In genomic region chr3:101211936-101212335, GRCm38 (mm10) we compare ENCODE assay signal across 8 mouse cellular contexts.
DNase-seq lines count a peak whose midpoint lies in the region; ATAC-seq lines count a peak whose summit lies in the region.

No protein-coding gene starts in this region.

- H3K36me3 ChIP-seq in heart, embryonic 10.5 days = no peaks in the 10 kb centered on the region
- H3K36me3 ChIP-seq in forebrain, embryonic 16.5 days (ENCODE audit: control insufficient read depth, insufficient read depth) = no peaks in the 10 kb centered on the region

- no peaks in the 10 kb centered on the region for H3K9me3 ChIP-seq in heart, embryonic 10.5 days
- H3K9me3 ChIP-seq in forebrain, embryonic 16.5 days (ENCODE audit: control insufficient read depth, low read length) = no peaks in the 10 kb centered on the region

- peaks cover 28% of the 10 kb centered on the region for H3K4me1 ChIP-seq in heart, embryonic 10.5 days
- peaks cover 18% of the 10 kb centered on the region for H3K4me1 ChIP-seq in forebrain, embryonic 16.5 days (replicated peaks; ENCODE audit: control insufficient read depth, insufficient read depth, low read length)

- H3K27ac ChIP-seq in heart, embryonic 10.5 days = peak overlapping the region; percentile 67
- no peak overlapping the region; the same call in 1 of the 2 replicates for H3K27ac ChIP-seq in forebrain, embryonic 16.5 days (ENCODE audit: low read length)

- no peak overlapping the region for H3K4me3 ChIP-seq in heart, embryonic 10.5 days
- no peak overlapping the region for H3K4me3 ChIP-seq in forebrain, embryonic 16.5 days (replicated peaks; ENCODE audit: low read length)

- no peaks in the 10 kb centered on the region for H3K27me3 ChIP-seq in heart, embryonic 10.5 days (ENCODE audit: insufficient read depth, poor library complexity, severe bottlenecking)
- H3K27me3 ChIP-seq in forebrain, embryonic 16.5 days (replicated peaks; ENCODE audit: control insufficient read depth, insufficient read depth, low read length) = no peaks in the 10 kb centered on the region

- H3K4me2 ChIP-seq in forebrain, embryonic 16.5 days (ENCODE audit: low read length) = no peak overlapping the region

- peak; percentile 13 for ATAC-seq in forebrain, embryonic 16.5 days
- ATAC-seq in frontal cortex, adult (ENCODE audit: low TSS enrichment) = no peak

- H3K9ac ChIP-seq in forebrain, embryonic 16.5 days (replicated peaks; ENCODE audit: low read depth, low read length) = no peak overlapping the region

- WGBS in heart, embryonic 10.5 days = 62% methylated on average over 4 of the region's 4 CpGs
- WGBS in forebrain, embryonic 16.5 days = 46% methylated on average over 4 of the region's 4 CpGs
- WGBS in large intestine, adult 2 months = 22% methylated on average over 4 of the region's 4 CpGs

- DNase-seq in heart, embryonic 10.5 days (ENCODE audit: low spot score) = no peak
- no peak for DNase-seq in heart, adult 18-20 months
- DNase-seq in 3T3-L1 (ENCODE audit: low read depth, low spot score) = peak; percentile 36
- peak; percentile 92 for DNase-seq in large intestine, adult 2 months (ENCODE audit: low read depth, low spot score)
- no peak for DNase-seq in thymus, postnatal 36 days
- DNase-seq in spleen, postnatal 14 days (ENCODE audit: low spot score in 2 of 2) = no peak

Comparison
In these comparisons a context has a peak if more than half of its experiments do, and no peak if none do; other contexts are left out.
1. DNase-seq: peak in 3T3-L1 (single experiment) and large intestine, adult 2 months (single experiment); none in heart, embryonic 10.5 days (single experiment), heart, adult 18-20 months (0 of 2), thymus, postnatal 36 days (0 of 2) and spleen, postnatal 14 days (0 of 2).